In genomic region chr9:68956938-68957573, GRCm38 (mm10) we compare ENCODE assay signal across 8 mouse cellular contexts.
DNase-seq lines count a peak whose midpoint lies in the region; ATAC-seq and TF ChIP-seq lines count a peak whose summit lies in the region.

No protein-coding gene starts in this region.

- DNase-seq in intestine, embryonic 14.5 days (ENCODE audit: low spot score) = peak; percentile 61
- peak; percentile 54 to 61 for DNase-seq in B cell, adult 2 months
- peak; percentile 67 for DNase-seq in ZHBTc4 (ENCODE audit: low read depth, low spot score)
- peak; percentile 83 for DNase-seq in kidney, postnatal 0 days (ENCODE audit: low spot score)
- peak; percentile 45 for DNase-seq in mesoderm, embryonic 11.5 days (ENCODE audit: low read depth, low spot score)
- DNase-seq in thymus, postnatal 4 days = peak; percentile 91

- H3K4me2 ChIP-seq in intestine, embryonic 14.5 days (ENCODE audit: low read length) = no peak overlapping the region
- no peak overlapping the region for H3K4me2 ChIP-seq in intestine, embryonic 16.5 days (ENCODE audit: low read depth, low read length)
- H3K4me2 ChIP-seq in kidney, postnatal 0 days (ENCODE audit: low read length) = no peak overlapping the region

- H3K4me1 ChIP-seq in intestine, embryonic 14.5 days (replicated peaks; ENCODE audit: control insufficient read depth, insufficient read depth, low read length) = no peaks in the 10 kb centered on the region
- 0 out of 2 replicates have a peak, but pooled peaks cover 4% of the 10 kb centered on the region for H3K4me1 ChIP-seq in intestine, embryonic 16.5 days (ENCODE audit: control insufficient read depth, insufficient read depth, low read length)
- H3K4me1 ChIP-seq in kidney, postnatal 0 days (replicated peaks; ENCODE audit: insufficient read depth, low read length) = no peaks in the 10 kb centered on the region

- H3K9ac ChIP-seq in intestine, embryonic 14.5 days (ENCODE audit: low read length) = no peak overlapping the region
- no peak overlapping the region for H3K9ac ChIP-seq in intestine, embryonic 16.5 days (ENCODE audit: low read depth, low read length)
- H3K9ac ChIP-seq in kidney, postnatal 0 days (ENCODE audit: low read depth, low read length) = no peak overlapping the region

- peak; percentile 75 for TF ChIP-seq CTCF in kidney, postnatal 0 days (IDR thresholded peaks at IDR 0.05; ENCODE audit: low read depth)

- WGBS in intestine, embryonic 14.5 days = 62% methylated on average over 5 of the region's 5 CpGs
- WGBS in intestine, embryonic 16.5 days = 64% methylated on average over 5 of the region's 5 CpGs
- WGBS in kidney, postnatal 0 days = 60% methylated on average over 5 of the region's 5 CpGs

- no peaks in the 10 kb centered on the region for H3K27me3 ChIP-seq in intestine, embryonic 14.5 days (replicated peaks; ENCODE audit: control insufficient read depth, insufficient read depth, low read length)
- H3K27me3 ChIP-seq in intestine, embryonic 16.5 days (replicated peaks; ENCODE audit: control insufficient read depth, insufficient read depth, low read length) = no peaks in the 10 kb centered on the region
- H3K27me3 ChIP-seq in kidney, postnatal 0 days (ENCODE audit: insufficient read depth, low read length) = no peaks in the 10 kb centered on the region

- no peak overlapping the region for H3K27ac ChIP-seq in intestine, embryonic 14.5 days (ENCODE audit: low read depth)
- H3K27ac ChIP-seq in intestine, embryonic 16.5 days (ENCODE audit: low read length) = no peak overlapping the region
- no peak overlapping the region for H3K27ac ChIP-seq in kidney, postnatal 0 days

- H3K36me3 ChIP-seq in intestine, embryonic 14.5 days (ENCODE audit: control insufficient read depth, insufficient read depth, low read length) = no peaks in the 10 kb centered on the region
- no peaks in the 10 kb centered on the region for H3K36me3 ChIP-seq in intestine, embryonic 16.5 days (ENCODE audit: control insufficient read depth, insufficient read depth, low read length)
- H3K36me3 ChIP-seq in kidney, postnatal 0 days (ENCODE audit: insufficient read depth, low read length) = no peaks in the 10 kb centered on the region

- H3K4me3 ChIP-seq in intestine, embryonic 14.5 days (ENCODE audit: low read depth, low read length) = no peak overlapping the region
- no peak overlapping the region for H3K4me3 ChIP-seq in intestine, embryonic 16.5 days (ENCODE audit: low read length)
- no peak overlapping the region for H3K4me3 ChIP-seq in kidney, postnatal 0 days (replicated peaks; ENCODE audit: low read depth, low read length)

- no peaks in the 10 kb centered on the region for H3K9me3 ChIP-seq in intestine, embryonic 14.5 days (ENCODE audit: control insufficient read depth, low read length)
- no peaks in the 10 kb centered on the region for H3K9me3 ChIP-seq in intestine, embryonic 16.5 days (ENCODE audit: control insufficient read depth, low read length)
- no peaks in the 10 kb centered on the region for H3K9me3 ChIP-seq in kidney, postnatal 0 days (replicated peaks; ENCODE audit: low read length)

- ATAC-seq in intestine, embryonic 14.5 days (replicated peaks; ENCODE audit: low FRiP score, low TSS enrichment, low read depth) = no peak
- no peak for ATAC-seq in intestine, embryonic 16.5 days
- ATAC-seq in common myeloid progenitor, adult 5-6 weeks (replicated peaks; ENCODE audit: low read depth, poor library complexity, severe bottlenecking) = peak; percentile 65
- ATAC-seq in kidney, postnatal 0 days (replicated peaks; ENCODE audit: low FRiP score, low read depth) = no peak
